ENCODE assay signal across 8 mouse cellular contexts in genomic region chr1:171411492-171411941, GRCm38 (mm10). TPM values are rescaled to one million over a fixed set of nuclear protein-coding genes. Genes with fewer than 3 reads are reported as not detected.
DNase-seq lines count a peak whose midpoint lies in the region; ATAC-seq and TF ChIP-seq lines count a peak whose summit lies in the region.

No protein-coding gene starts in this region.

- ATAC-seq in forebrain, embryonic 14.5 days = peak; percentile 82
- peak; percentile 65 for ATAC-seq in liver, embryonic 16.5 days (ENCODE audit: low read depth)
- no peak for ATAC-seq in monocyte, adult 5-6 weeks (replicated peaks; ENCODE audit: insufficient number of reproducible peaks, low FRiP score, low TSS enrichment, poor library complexity, severe bottlenecking)

- intact Hi-C loops in heart, postnatal 36 days (cut with DNase I) = loop anchor here (1.0 to 5.0 kb wide), 6 partner anchors 41 to 119 kb away; partner anchors contain the start of genes Dedd and Klhdc9

- H3K27me3 ChIP-seq in heart, embryonic 10.5 days (ENCODE audit: insufficient read depth, poor library complexity, severe bottlenecking) = peaks cover 14% of the 10 kb centered on the region; the same call in 1 of the 2 replicates
- H3K27me3 ChIP-seq in CH12.LX (replicated peaks) = no peaks in the 10 kb centered on the region
- H3K27me3 ChIP-seq in forebrain, embryonic 14.5 days (replicated peaks; ENCODE audit: control insufficient read depth, insufficient read depth, low read length) = no peaks in the 10 kb centered on the region
- no peaks in the 10 kb centered on the region for H3K27me3 ChIP-seq in liver, embryonic 16.5 days (ENCODE audit: control insufficient read depth, insufficient read depth, low read depth, low read length)

- peaks cover 27% of the 10 kb centered on the region for H3K36me3 ChIP-seq in heart, embryonic 10.5 days
- H3K36me3 ChIP-seq in CH12.LX (replicated peaks in 1 of 2; ENCODE audit: control insufficient read depth in 1 of 2, insufficient read depth in 1 of 2, low read length in 1 of 2) = peaks cover 37 to 63% of the 10 kb centered on the region in 2 experiments
- peaks cover 15% of the 10 kb centered on the region for H3K36me3 ChIP-seq in forebrain, embryonic 14.5 days (ENCODE audit: control insufficient read depth, insufficient read depth, low read length)
- H3K36me3 ChIP-seq in liver, embryonic 16.5 days (ENCODE audit: control insufficient read depth, insufficient read depth) = peaks cover 5% of the 10 kb centered on the region

- no peak for DNase-seq in heart, embryonic 10.5 days (ENCODE audit: low spot score)
- DNase-seq in heart, postnatal 36 days = no peak
- DNase-seq in CH12.LX (ENCODE audit: extremely low read depth) = no peak
- no peak for DNase-seq in forebrain, embryonic 14.5 days (ENCODE audit: low spot score)
- DNase-seq in urinary bladder, adult 18-20 months (ENCODE audit: low spot score in 2 of 2) = no peak
- no peak for DNase-seq in cerebellum, postnatal 25 days

- no peak for TF ChIP-seq CTCF in CH12.LX (conservative IDR thresholded peaks at IDR 0.05 in 1 of 2, IDR thresholded peaks at IDR 0.05 in 1 of 2; ENCODE audit: low read depth in 2 of 2, low read length in 2 of 2)

- no peak for TF ChIP-seq POLR2A in CH12.LX (IDR thresholded peaks at IDR 0.05; ENCODE audit: low read depth, low read length)

- dilution Hi-C loops in CH12.LX (cut with MboI; ENCODE audit: extremely low pct_ligation_motif_present, extremely low pct_unique_long_range_greater_than_20kb, low sequenced_read_pairs) = no loop called here

- peak overlapping the region; percentile 94 for H3K9ac ChIP-seq in CH12.LX (ENCODE audit: insufficient read depth, low read depth)
- H3K9ac ChIP-seq in forebrain, embryonic 14.5 days (ENCODE audit: low read length) = peak overlapping the region; percentile 98
- H3K9ac ChIP-seq in liver, embryonic 16.5 days (ENCODE audit: low read depth, low read length) = peak overlapping the region; percentile 96

- under 1% methylated on average over 39 of the region's 39 CpGs for WGBS in heart, embryonic 10.5 days
- WGBS in forebrain, embryonic 14.5 days = 0% methylated on average over 30 of the region's 39 CpGs
- WGBS in liver, embryonic 16.5 days (ENCODE audit: insufficient replicate concordance) = under 1% methylated on average over 39 of the region's 39 CpGs

- no peak for TF ChIP-seq EP300 in CH12.LX (IDR thresholded peaks at IDR 0.05; ENCODE audit: low read length)

- H3K9me3 ChIP-seq in heart, embryonic 10.5 days = no peaks in the 10 kb centered on the region
- H3K9me3 ChIP-seq in CH12.LX (replicated peaks; ENCODE audit: low read length) = no peaks in the 10 kb centered on the region
- no peaks in the 10 kb centered on the region for H3K9me3 ChIP-seq in forebrain, embryonic 14.5 days (replicated peaks; ENCODE audit: control insufficient read depth, low read length)
- no peaks in the 10 kb centered on the region for H3K9me3 ChIP-seq in liver, embryonic 16.5 days (replicated peaks; ENCODE audit: control insufficient read depth, low read length)

- H3K79me2 ChIP-seq in CH12.LX (replicated peaks; ENCODE audit: control insufficient read depth, extremely low read depth, insufficient read depth, poor library complexity, severe bottlenecking) = peaks cover 33% of the 10 kb centered on the region

- no peak overlapping the region for H3K4me2 ChIP-seq in CH12.LX (ENCODE audit: insufficient read depth, low read depth, poor library complexity, severe bottlenecking)
- H3K4me2 ChIP-seq in forebrain, embryonic 14.5 days (ENCODE audit: low read length) = peak overlapping the region; percentile 55
- peak overlapping the region; percentile 69 for H3K4me2 ChIP-seq in liver, embryonic 16.5 days (ENCODE audit: low read depth, low read length)

- peaks cover 29% of the 10 kb centered on the region for H3K4me1 ChIP-seq in heart, embryonic 10.5 days
- peaks cover 8 to 53% of the 10 kb centered on the region in 2 experiments; a peak in 3 of 4 replicates for H3K4me1 ChIP-seq in CH12.LX (ENCODE audit: control insufficient read depth in 1 of 2, insufficient read depth in 2 of 2)
- H3K4me1 ChIP-seq in forebrain, embryonic 14.5 days (ENCODE audit: control insufficient read depth, insufficient read depth, low read length) = peaks cover 9% of the 10 kb centered on the region; the same call in 1 of the 2 replicates
- peaks cover 23% of the 10 kb centered on the region for H3K4me1 ChIP-seq in liver, embryonic 16.5 days (ENCODE audit: control insufficient read depth, low read depth, low read length)

- no peak for TF ChIP-seq RAD21 in CH12.LX (IDR thresholded peaks at IDR 0.05; ENCODE audit: low read depth, low read length)

- H3K4me3 ChIP-seq in heart, embryonic 10.5 days = peak overlapping the region; percentile 93
- H3K4me3 ChIP-seq in CH12.LX (replicated peaks in 1 of 3; ENCODE audit: low read depth in 2 of 3, low read length in 2 of 3, poor library complexity in 1 of 3) = peak overlapping the region; percentile 87 to 88 (median 88)
- peak overlapping the region; percentile 82 for H3K4me3 ChIP-seq in forebrain, embryonic 14.5 days (ENCODE audit: low read depth, low read length)
- H3K4me3 ChIP-seq in liver, embryonic 16.5 days (ENCODE audit: low read depth, low read length) = peak overlapping the region; percentile 97

- peak overlapping the region; percentile 97 for H3K27ac ChIP-seq in heart, embryonic 10.5 days
- H3K27ac ChIP-seq in CH12.LX (ENCODE audit: insufficient read depth, low read depth) = peak overlapping the region; percentile 93
- peak overlapping the region; percentile 94 for H3K27ac ChIP-seq in forebrain, embryonic 14.5 days (ENCODE audit: low read depth, low read length)
- H3K27ac ChIP-seq in liver, embryonic 16.5 days (ENCODE audit: low read length) = peak overlapping the region; percentile 81

- in situ Hi-C loops in CH12.LX (cut with MboI; ENCODE audit: low pct_ligation_motif_present, low pct_unique_long_range_greater_than_20kb, low sequenced_read_pairs) = no loop called here

TF ChIP-seq in CH12.LX, 34 proteins besides CTCF, POLR2A, EP300 and RAD21 (continues in another document):
- TF ChIP-seq PAX5 (IDR thresholded peaks at IDR 0.05; ENCODE audit: low read length) (no peak), CHD1 (IDR thresholded peaks at IDR 0.05; ENCODE audit: low read depth, low read length) (no peak), UBTF (IDR thresholded peaks at IDR 0.05; ENCODE audit: low read depth, low read length) (no peak; the same call in 1 of the 2 replicates), GABPA (IDR thresholded peaks at IDR 0.05; ENCODE audit: insufficient replicate concordance, low read depth, low read length) (no peak), SIN3A (IDR thresholded peaks at IDR 0.05; ENCODE audit: low read length) (no peak), IRF4 (IDR thresholded peaks at IDR 0.05; ENCODE audit: low read depth, low read length) (no peak), USF1 (IDR thresholded peaks at IDR 0.05; ENCODE audit: low read depth, low read length) (no peak)

RNA-seq across cellular contexts. Expression of gene Usf1, which starts 0.4 kb away (rescaled TPM):
- 65.2 and 70.9 TPM in 2 replicates for polyA plus RNA-seq in heart, embryonic 10.5 days (2016; fragmentation: Nextera tagmentation; extraction: Ambion mirVana)
- 10 to 100 TPM; 41.0 to 52.1 TPM for total RNA-seq in heart, postnatal 36 days (2021)
- total RNA-seq in CH12.LX (2012; rRNA removed) (59.4 and 73.7 TPM in 2 replicates), CH12.LX (2014; rRNA removed) (53.8 and 54.9 TPM in 2 replicates)
- polyA plus RNA-seq in CH12.LX (2012; ENCODE audit: insufficient read length, low read depth) = 37.4 and 39.5 TPM in 2 replicates
- 212 and 263 TPM in 2 replicates for polyA plus RNA-seq in forebrain, embryonic 14.5 days (2014; fragmentation: Nextera tagmentation; extraction: Ambion mirVana)
- 15.9 and 19.3 TPM in 2 replicates for polyA plus RNA-seq in liver, embryonic 16.5 days (2015; fragmentation: Nextera tagmentation; extraction: Ambion mirVana)
- 91.6 to 117 TPM (median 94.5 TPM) in 3 replicates for total RNA-seq in monocyte, adult 5-6 weeks (2017)

RNA-seq across cellular contexts. Expression of gene Tstd1, which starts 7.2 kb away (rescaled TPM):
- polyA plus RNA-seq in heart, embryonic 10.5 days (2016; fragmentation: Nextera tagmentation; extraction: Ambion mirVana) = 2.6 and 4.0 TPM in 2 replicates
- 1 to 10 TPM; 1.2 to 1.6 TPM for total RNA-seq in heart, postnatal 36 days (2021)
- 2.5 and 2.6 TPM in 2 replicates for total RNA-seq in CH12.LX (2012; rRNA removed)
- total RNA-seq in CH12.LX (2014; rRNA removed) = 1.2 and 1.4 TPM in 2 replicates
- polyA plus RNA-seq in CH12.LX (2012; ENCODE audit: insufficient read length, low read depth) = 3.5 and 4.4 TPM in 2 replicates
- polyA plus RNA-seq in forebrain, embryonic 14.5 days (2014; fragmentation: Nextera tagmentation; extraction: Ambion mirVana) = 4.5 and 4.8 TPM in 2 replicates
- 4.6 and 5.3 TPM in 2 replicates for polyA plus RNA-seq in liver, embryonic 16.5 days (2015; fragmentation: Nextera tagmentation; extraction: Ambion mirVana)
- total RNA-seq in monocyte, adult 5-6 weeks (2017) = 3.9 to 9.0 TPM (median 4.9 TPM) in 3 replicates

RNA-seq across cellular contexts. Expression of gene Arhgap30, which starts 22.8 kb away (rescaled TPM):
- 0.41 and 0.95 TPM in 2 replicates for polyA plus RNA-seq in heart, embryonic 10.5 days (2016; fragmentation: Nextera tagmentation; extraction: Ambion mirVana)
- total RNA-seq in heart, postnatal 36 days (2021) = 1 to 10 TPM; 2.7 to 2.9 TPM
- total RNA-seq in CH12.LX (2012; rRNA removed) = 70.8 and 81.4 TPM in 2 replicates
- 52.0 and 55.9 TPM in 2 replicates for total RNA-seq in CH12.LX (2014; rRNA removed)
- 78.5 and 85.0 TPM in 2 replicates for polyA plus RNA-seq in CH12.LX (2012; ENCODE audit: insufficient read length, low read depth)
- 0.28 and 0.39 TPM in 2 replicates for polyA plus RNA-seq in forebrain, embryonic 14.5 days (2014; fragmentation: Nextera tagmentation; extraction: Ambion mirVana)
- polyA plus RNA-seq in liver, embryonic 16.5 days (2015; fragmentation: Nextera tagmentation; extraction: Ambion mirVana) = 5.3 and 5.8 TPM in 2 replicates
- total RNA-seq in monocyte, adult 5-6 weeks (2017) = 328 to 413 TPM (median 376 TPM) in 3 replicates

RNA-seq across cellular contexts. Expression of gene F11r, which starts 25.8 kb away (rescaled TPM):
- polyA plus RNA-seq in heart, embryonic 10.5 days (2016; fragmentation: Nextera tagmentation; extraction: Ambion mirVana) = 76.9 and 78.6 TPM in 2 replicates
- 10 to 100 TPM; 38.7 to 43.2 TPM for total RNA-seq in heart, postnatal 36 days (2021)
- total RNA-seq in CH12.LX (2012; rRNA removed) (1.6 and 1.8 TPM in 2 replicates), CH12.LX (2014; rRNA removed) (0.74 and 1.3 TPM in 2 replicates)
- polyA plus RNA-seq in CH12.LX (2012; ENCODE audit: insufficient read length, low read depth) = 1.3 and 1.4 TPM in 2 replicates
- polyA plus RNA-seq in forebrain, embryonic 14.5 days (2014; fragmentation: Nextera tagmentation; extraction: Ambion mirVana) = 3.0 and 6.9 TPM in 2 replicates
- polyA plus RNA-seq in liver, embryonic 16.5 days (2015; fragmentation: Nextera tagmentation; extraction: Ambion mirVana) = 33.8 and 34.2 TPM in 2 replicates
- total RNA-seq in monocyte, adult 5-6 weeks (2017) = 3.5 to 8.6 TPM (median 4.5 TPM) in 3 replicates

RNA-seq across cellular contexts. Expression of gene Nectin4, which starts 41.6 kb away (rescaled TPM):
- polyA plus RNA-seq in heart, embryonic 10.5 days (2016; fragmentation: Nextera tagmentation; extraction: Ambion mirVana) = 0.38 and 1.3 TPM in 2 replicates
- under 1 TPM; 0.08 to 0.30 TPM for total RNA-seq in heart, postnatal 36 days (2021)
- total RNA-seq in CH12.LX (2012; rRNA removed) (2.1 and 2.7 TPM in 2 replicates), CH12.LX (2014; rRNA removed) (0.22 and 0.30 TPM in 2 replicates)
- 0.49 and 0.52 TPM in 2 replicates for polyA plus RNA-seq in CH12.LX (2012; ENCODE audit: insufficient read length, low read depth)
- 0.11 and 0.32 TPM in 2 replicates for polyA plus RNA-seq in forebrain, embryonic 14.5 days (2014; fragmentation: Nextera tagmentation; extraction: Ambion mirVana)
- polyA plus RNA-seq in liver, embryonic 16.5 days (2015; fragmentation: Nextera tagmentation; extraction: Ambion mirVana) = 0.09 and 0.13 TPM in 2 replicates
- 2.0 to 3.9 TPM (median 2.5 TPM) in 3 replicates for total RNA-seq in monocyte, adult 5-6 weeks (2017)

Comparison
In these comparisons a context has a peak if more than half of its experiments do, and no peak if none do; other contexts are left out.
1. RNA of gene Arhgap30, which starts 22.8 kb away (polyA plus RNA-seq): 78.5 to 85.0 TPM in CH12.LX; 5.3 to 5.8 TPM in liver, embryonic 16.5 days, 0.41 to 0.95 TPM in heart, embryonic 10.5 days and 0.28 to 0.39 TPM in forebrain, embryonic 14.5 days; every median in the first group is over 10 times any median in the second.
2. Peak in every context shown above with its lines, with median percentiles within 50 percentile points of each other: H3K27ac ChIP-seq, H3K4me3 ChIP-seq and H3K9ac ChIP-seq.